Mouse (Mus musculus): ENCODE results near the gene Dis3. TPM values are rescaled to one million over a fixed set of nuclear protein-coding genes. Genes with fewer than 3 reads are reported as not detected.

Dis3 gene
- total and polyA plus RNA-seq, 3 experiments: 33.9 to 92.6 (median 69.4) TPM

- in situ Hi-C loops (cut with MboI; ENCODE audit: low pct_ligation_motif_present, low pct_unique_long_range_greater_than_20kb, low sequenced_read_pairs) (no loop called here), dilution Hi-C loops (cut with MboI; ENCODE audit: extremely low pct_ligation_motif_present, extremely low pct_unique_long_range_greater_than_20kb, low sequenced_read_pairs) (no loop called here)
- Histone ChIP-seq H3K9ac (ENCODE audit: insufficient read depth, low read depth) (no peak overlapping the region), H3K4me2 (ENCODE audit: insufficient read depth, low read depth, poor library complexity, severe bottlenecking) (no peak overlapping the region), H3K9me3 (replicated peaks; ENCODE audit: low read length) (no peaks in the 10 kb centered on the region), H3K36me3 (replicated peaks in 1 of 2; ENCODE audit: control insufficient read depth in 1 of 2, insufficient read depth in 1 of 2, low read length in 1 of 2) (peaks cover 57 to 84% of the 10 kb centered on the region in 2 experiments), H3K27me3 (replicated peaks) (no peaks in the 10 kb centered on the region), H3K4me1 (ENCODE audit: control insufficient read depth in 1 of 2, insufficient read depth in 2 of 2) (no peaks in the 10 kb centered on the region), H3K4me3 (replicated peaks in 1 of 3; ENCODE audit: low read depth in 2 of 3, low read length in 2 of 3, poor library complexity in 1 of 3) (no peak overlapping the region), H3K27ac (ENCODE audit: insufficient read depth, low read depth) (no peak overlapping the region), H3K79me2 (replicated peaks; ENCODE audit: control insufficient read depth, extremely low read depth, insufficient read depth, poor library complexity, severe bottlenecking) (peaks cover 6% of the 10 kb centered on the region)
- TF ChIP-seq HCFC1 (IDR thresholded peaks at IDR 0.05; ENCODE audit: low read depth, low read length) (no peak), RAD21 (IDR thresholded peaks at IDR 0.05; ENCODE audit: low read depth, low read length) (no peak), TBP (conservative IDR thresholded peaks at IDR 0.05; ENCODE audit: low read depth, low read length) (no peak), USF2 (conservative IDR thresholded peaks at IDR 0.05; ENCODE audit: low read depth, low read length) (no peak), MAZ (IDR thresholded peaks at IDR 0.05; ENCODE audit: low read depth, low read length) (no peak), NRF1 (IDR thresholded peaks at IDR 0.05; ENCODE audit: low read depth, low read length) (no peak), CHD1 (IDR thresholded peaks at IDR 0.05; ENCODE audit: low read depth, low read length) (no peak), IRF4 (IDR thresholded peaks at IDR 0.05; ENCODE audit: low read depth, low read length) (no peak), MXI1 (IDR thresholded peaks at IDR 0.05; ENCODE audit: low read depth, low read length) (no peak)
- DNase-seq (ENCODE audit: extremely low read depth): no peak
Measured at GRCm38 (mm10) chr14:99108762-99109161, 9.2 kb upstream of the Dis3 start.

DNA sequence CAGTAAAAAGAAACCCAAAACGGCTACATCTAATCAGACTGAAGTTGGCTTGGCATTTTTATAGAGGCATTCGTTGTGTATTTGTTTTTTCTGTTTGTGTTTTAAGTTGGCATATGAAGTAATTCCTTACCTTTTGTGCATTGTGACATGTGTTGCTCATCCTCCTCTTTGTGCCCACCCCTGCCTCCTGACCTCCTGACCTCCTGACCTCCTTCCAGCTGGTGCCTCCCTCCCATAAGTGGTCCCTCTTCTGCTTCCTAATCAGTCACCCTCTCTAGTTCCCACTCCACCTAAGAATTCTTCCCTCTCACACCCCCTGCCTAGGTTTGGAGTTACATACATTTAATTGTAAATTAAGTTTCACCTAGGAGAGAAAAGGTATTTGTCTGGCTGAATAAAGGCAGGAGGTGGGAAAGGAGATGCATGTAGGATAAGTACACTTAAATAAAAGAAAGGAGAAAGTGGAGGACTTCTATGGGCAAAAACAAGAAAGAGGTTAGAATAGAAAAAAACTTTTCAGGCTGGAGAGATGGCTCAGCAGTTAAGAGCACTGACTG lies 8.1 kb upstream of the Dis3 start:
- Histone ChIP-seq H3K9ac (ENCODE audit: insufficient read depth, low read depth) (no peak overlapping the region), H3K79me2 (replicated peaks; ENCODE audit: control insufficient read depth, extremely low read depth, insufficient read depth, poor library complexity, severe bottlenecking) (peaks cover 6% of the 10 kb centered on the region), H3K36me3 (replicated peaks in 1 of 2; ENCODE audit: control insufficient read depth in 1 of 2, insufficient read depth in 1 of 2, low read length in 1 of 2) (peaks cover 62 to 85% of the 10 kb centered on the region in 2 experiments), H3K4me2 (ENCODE audit: insufficient read depth, low read depth, poor library complexity, severe bottlenecking) (no peak overlapping the region), H3K27me3 (replicated peaks) (no peaks in the 10 kb centered on the region), H3K4me3 (replicated peaks in 1 of 3; ENCODE audit: low read depth in 2 of 3, low read length in 2 of 3, poor library complexity in 1 of 3) (no peak overlapping the region), H3K4me1 (ENCODE audit: control insufficient read depth in 1 of 2, insufficient read depth in 2 of 2) (no peaks in the 10 kb centered on the region), H3K9me3 (replicated peaks; ENCODE audit: low read length) (no peaks in the 10 kb centered on the region), H3K27ac (ENCODE audit: insufficient read depth, low read depth) (no peak overlapping the region)
- no peak for TF ChIP-seq EP300 (IDR thresholded peaks at IDR 0.05; ENCODE audit: low read length)
- TF ChIP-seq TBP (conservative IDR thresholded peaks at IDR 0.05; ENCODE audit: low read depth, low read length): no peak
- no peak for TF ChIP-seq GABPA (IDR thresholded peaks at IDR 0.05; ENCODE audit: insufficient replicate concordance, low read depth, low read length)
- no peak for TF ChIP-seq ZMIZ1 (IDR thresholded peaks at IDR 0.05; ENCODE audit: low read depth, low read length)
- in situ Hi-C loops (cut with MboI; ENCODE audit: low pct_ligation_motif_present, low pct_unique_long_range_greater_than_20kb, low sequenced_read_pairs) (no loop called here), dilution Hi-C loops (cut with MboI; ENCODE audit: extremely low pct_ligation_motif_present, extremely low pct_unique_long_range_greater_than_20kb, low sequenced_read_pairs) (no loop called here)
- no peak for DNase-seq (ENCODE audit: extremely low read depth)

DNA sequence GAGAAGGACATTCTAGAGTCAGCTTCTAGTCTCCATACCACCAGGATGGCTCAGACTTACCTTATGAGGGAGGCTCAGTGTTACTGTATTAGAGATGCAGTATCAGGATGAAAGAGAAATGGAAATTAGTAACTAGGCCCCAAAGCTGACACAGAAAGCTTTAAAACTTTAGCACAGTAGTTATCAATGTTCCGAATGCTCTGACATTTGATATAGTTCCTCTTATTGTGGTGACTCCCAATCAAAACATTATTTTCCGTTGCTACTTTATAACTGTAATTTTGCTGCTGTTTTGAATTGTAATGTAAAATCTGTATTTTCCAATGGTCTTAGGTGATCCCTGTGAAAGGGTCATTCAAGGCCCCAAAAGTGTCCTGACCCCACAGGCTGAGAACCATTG lies 7.1 kb upstream of the Dis3 start:
- Histone ChIP-seq H3K36me3 (replicated peaks in 1 of 2; ENCODE audit: control insufficient read depth in 1 of 2, insufficient read depth in 1 of 2, low read length in 1 of 2) (peaks cover 62 to 85% of the 10 kb centered on the region in 2 experiments), H3K4me2 (ENCODE audit: insufficient read depth, low read depth, poor library complexity, severe bottlenecking) (no peak overlapping the region), H3K27me3 (replicated peaks) (no peaks in the 10 kb centered on the region), H3K79me2 (replicated peaks; ENCODE audit: control insufficient read depth, extremely low read depth, insufficient read depth, poor library complexity, severe bottlenecking) (peaks cover 6% of the 10 kb centered on the region), H3K9me3 (replicated peaks; ENCODE audit: low read length) (no peaks in the 10 kb centered on the region), H3K9ac (ENCODE audit: insufficient read depth, low read depth) (no peak overlapping the region), H3K4me3 (replicated peaks in 1 of 3; ENCODE audit: low read depth in 2 of 3, low read length in 2 of 3, poor library complexity in 1 of 3) (no peak overlapping the region), H3K4me1 (ENCODE audit: control insufficient read depth in 1 of 2, insufficient read depth in 2 of 2) (peaks cover 0 to 2% of the 10 kb centered on the region in 2 experiments; a peak in 1 of 4 replicates), H3K27ac (ENCODE audit: insufficient read depth, low read depth) (no peak overlapping the region)
- in situ Hi-C loops (cut with MboI; ENCODE audit: low pct_ligation_motif_present, low pct_unique_long_range_greater_than_20kb, low sequenced_read_pairs): no loop called here
- dilution Hi-C loops (cut with MboI; ENCODE audit: extremely low pct_ligation_motif_present, extremely low pct_unique_long_range_greater_than_20kb, low sequenced_read_pairs): no loop called here
- TF ChIP-seq JUN (IDR thresholded peaks at IDR 0.05; ENCODE audit: insufficient read depth, low read depth, low read length): no peak
- TF ChIP-seq NELFE (IDR thresholded peaks at IDR 0.05; ENCODE audit: low read depth, low read length): no peak
- TF ChIP-seq TBP (conservative IDR thresholded peaks at IDR 0.05; ENCODE audit: low read depth, low read length): no peak
- DNase-seq (ENCODE audit: extremely low read depth): no peak
